Mouse (Mus musculus): ENCODE measurements around the gene Gm5767. TPM values are rescaled to one million over a fixed set of nuclear protein-coding genes. Genes with fewer than 3 reads are reported as not detected.
A peak's percentile ranks its signal among the peaks of the same experiment; 100 is the strongest.

The Gm5767 gene
- not detected in 2 replicates for polyA plus RNA-seq (2015; fragmentation: Nextera tagmentation; extraction: Ambion mirVana)

DNA sequence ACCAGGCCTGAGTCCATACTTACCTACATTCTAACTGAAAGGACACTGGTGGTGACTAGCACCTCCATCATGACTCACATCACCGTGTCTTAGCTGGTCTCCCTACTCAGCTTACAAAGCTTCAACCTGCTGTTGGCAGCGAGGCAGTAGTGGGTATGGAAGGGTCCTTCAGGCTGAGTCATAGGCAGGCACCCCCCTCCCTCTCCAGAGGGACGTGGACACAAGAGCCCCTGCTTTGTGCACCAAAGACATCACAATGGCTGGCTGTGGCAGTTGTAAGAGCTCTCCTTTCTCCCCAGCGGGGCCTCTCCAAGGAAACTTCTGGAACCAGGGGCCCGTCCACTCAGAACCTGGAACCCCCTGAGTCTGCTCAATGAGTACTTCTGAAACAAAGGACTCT is at the start of gene Gm5767:
Gene Gm5767, plus strand, starts transcription at position 301 of the 400 bp plus-strand sequence.
- no peak within 1 kb of the TSS for H3K9ac ChIP-seq
- no peak within 1 kb of the TSS for H3K4me3 ChIP-seq
- H3K27ac ChIP-seq = no peak within 1 kb of the TSS
- no peaks in the 10 kb centered on the region for H3K4me1 ChIP-seq (replicated peaks)
- 81% methylated on average over 5 of the region's 5 CpGs for WGBS
- no peaks in the 10 kb centered on the region for H3K9me3 ChIP-seq (replicated peaks)
- no peaks in the 10 kb centered on the region for H3K27me3 ChIP-seq
- H3K4me2 ChIP-seq = no peak within 1 kb of the TSS
- no peaks in the 10 kb centered on the region for H3K36me3 ChIP-seq
- ATAC-seq (replicated peaks; ENCODE audit: insufficient number of reproducible peaks, insufficient read depth, low FRiP score, low read depth) = no peak

DNA sequence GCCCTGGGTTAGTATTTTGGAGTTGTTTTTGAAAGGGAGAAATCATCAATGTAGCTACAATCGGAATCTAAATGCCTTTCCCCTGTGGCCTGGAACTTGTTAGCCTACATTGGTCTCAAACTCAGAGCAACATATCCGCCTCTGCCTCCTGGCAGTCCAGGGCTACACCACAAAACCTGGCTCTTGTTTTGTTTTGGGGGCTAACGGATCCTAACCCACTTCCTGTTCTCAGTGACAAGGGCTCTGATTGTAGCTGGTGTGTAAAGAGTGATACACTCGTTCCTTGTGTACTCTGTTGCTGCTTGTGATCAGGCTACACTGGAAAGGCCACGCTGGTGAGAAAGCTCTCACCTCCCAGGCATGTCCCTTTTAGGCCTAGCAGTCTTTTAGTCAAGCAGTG is 49.1 kb upstream of the Gm5767 start:
- peaks cover 9% of the 10 kb centered on the region for H3K4me1 ChIP-seq (replicated peaks)
- 0 out of 2 replicates have a peak, but pooled peaks cover 11% of the 10 kb centered on the region for H3K36me3 ChIP-seq
- no peak overlapping the region for H3K4me2 ChIP-seq
- no peak for ATAC-seq (replicated peaks; ENCODE audit: insufficient number of reproducible peaks, insufficient read depth, low FRiP score, low read depth)
- no peak overlapping the region for H3K4me3 ChIP-seq
- H3K27ac ChIP-seq = no peak overlapping the region
- no peaks in the 10 kb centered on the region for H3K27me3 ChIP-seq
- 80% methylated on average over 5 of the region's 5 CpGs for WGBS
- no peaks in the 10 kb centered on the region for H3K9me3 ChIP-seq (replicated peaks)
- H3K9ac ChIP-seq = no peak overlapping the region

DNA sequence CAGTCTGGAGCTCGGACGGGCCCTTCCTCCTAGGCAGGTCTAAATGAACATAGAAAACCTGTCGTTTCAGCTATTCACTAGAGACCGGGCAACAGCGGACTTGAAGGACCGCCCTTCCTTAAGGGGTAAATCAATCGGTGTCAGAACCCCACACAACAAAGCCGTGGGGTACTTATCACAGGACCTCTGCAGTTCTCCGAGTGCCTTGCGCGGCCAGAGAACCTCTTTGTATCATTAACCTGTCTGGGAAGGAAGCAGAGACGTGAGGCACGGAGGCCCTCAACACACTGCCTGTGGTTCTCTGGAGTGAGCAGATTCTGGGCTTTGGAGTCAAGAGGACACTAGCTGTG is 43.7 kb upstream of the Gm5767 start:
- peak overlapping the region; percentile 80 for H3K9ac ChIP-seq
- H3K27ac ChIP-seq = peak overlapping the region; percentile 92
- H3K4me2 ChIP-seq = peak overlapping the region; percentile 83
- peak overlapping the region; percentile 93 for H3K4me3 ChIP-seq
- under 1% methylated on average over 13 of the region's 13 CpGs for WGBS
- no peak for ATAC-seq (replicated peaks; ENCODE audit: insufficient number of reproducible peaks, insufficient read depth, low FRiP score, low read depth)
- H3K27me3 ChIP-seq = no peaks in the 10 kb centered on the region
- 0 out of 2 replicates have a peak, but pooled peaks cover 11% of the 10 kb centered on the region for H3K36me3 ChIP-seq
- no peaks in the 10 kb centered on the region for H3K9me3 ChIP-seq (replicated peaks)
- peaks cover 30% of the 10 kb centered on the region for H3K4me1 ChIP-seq (replicated peaks)

DNA sequence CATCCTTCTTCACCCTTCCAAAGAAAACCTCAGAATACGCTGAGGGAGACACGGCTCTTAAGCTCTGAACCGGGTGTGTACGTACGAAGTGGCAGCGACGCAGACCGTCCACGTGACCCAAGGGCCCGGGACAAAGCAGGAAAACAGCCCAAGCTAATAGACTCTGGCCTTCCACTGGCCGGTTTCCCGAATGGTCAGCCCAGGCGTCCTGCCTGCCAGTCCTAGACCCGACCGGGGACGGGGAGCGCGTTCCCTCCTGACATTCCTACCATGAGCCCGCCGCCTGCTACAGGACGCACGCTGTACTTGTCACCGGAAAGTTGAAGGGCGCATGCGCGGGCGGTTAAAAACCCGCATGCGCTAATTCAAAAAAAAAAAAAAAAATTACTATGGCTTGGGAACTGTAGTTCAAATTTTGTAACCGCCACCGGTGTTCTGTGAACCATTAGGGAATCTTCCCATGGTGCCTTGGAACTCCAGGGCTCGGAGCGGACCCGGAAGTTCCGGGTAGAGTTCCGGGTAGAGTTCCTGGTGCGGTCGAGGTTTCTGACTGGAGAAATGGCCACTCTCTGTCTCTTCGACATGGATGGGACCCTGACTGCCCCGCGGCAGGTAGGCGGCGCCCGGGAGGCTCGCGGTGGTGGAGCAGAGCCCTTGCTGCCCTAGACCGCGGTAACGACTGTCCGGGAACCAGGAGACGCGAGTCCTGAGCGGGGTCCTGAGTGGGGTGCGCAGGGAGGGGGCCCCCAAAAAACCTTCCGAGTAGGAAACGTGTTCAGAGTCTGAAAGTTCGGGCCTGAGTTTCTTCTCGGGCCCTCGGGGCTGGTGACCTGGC is 43.1 kb upstream of the Gm5767 start, which contains the start of the genes Pmm2 and Tmem186:
Gene Pmm2, plus strand, starts transcription at position 458 of the 835 bp plus-strand sequence.
Gene Tmem186, minus strand, starts transcription at position 496 of the 835 bp plus-strand sequence.
- WGBS = under 1% methylated on average over 59 of the region's 59 CpGs
- peak within 1 kb of the TSS; percentile 80 for H3K9ac ChIP-seq
- peak within 1 kb of the TSS; percentile 92 for H3K27ac ChIP-seq
- H3K4me3 ChIP-seq = peak within 1 kb of the TSS; percentile 93
- 0 out of 2 replicates have a peak, but pooled peaks cover 11% of the 10 kb centered on the region for H3K36me3 ChIP-seq
- peak within 1 kb of the TSS; percentile 83 for H3K4me2 ChIP-seq
- no peaks in the 10 kb centered on the region for H3K9me3 ChIP-seq (replicated peaks)
- no peaks in the 10 kb centered on the region for H3K27me3 ChIP-seq
- ATAC-seq (replicated peaks; ENCODE audit: insufficient number of reproducible peaks, insufficient read depth, low FRiP score, low read depth) = peak; percentile 87
- H3K4me1 ChIP-seq (replicated peaks) = peaks cover 30% of the 10 kb centered on the region

DNA sequence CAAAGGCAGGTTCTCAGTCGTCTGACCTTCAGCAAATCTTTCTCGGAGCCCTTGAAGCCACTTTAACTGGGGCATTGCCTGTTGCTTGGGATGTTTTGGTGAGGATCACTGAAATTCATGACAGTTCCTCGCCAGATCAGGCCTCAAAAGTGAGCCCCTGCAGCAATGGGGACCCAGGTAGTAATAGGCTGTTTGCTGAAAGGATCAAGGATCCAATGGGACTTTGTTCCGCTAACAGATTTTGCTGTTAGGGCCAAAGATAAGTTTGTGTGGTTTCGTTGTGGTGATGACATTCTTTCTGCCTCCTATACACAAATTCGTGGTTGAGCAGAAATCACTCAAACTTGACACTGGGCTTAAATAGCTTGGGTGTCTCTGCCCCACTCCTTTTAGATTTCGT is 42.4 kb upstream of the Gm5767 start:
- peak overlapping the region; percentile 92 for H3K27ac ChIP-seq
- 34% methylated on average over 7 of the region's 7 CpGs for whole genome bisulfite sequencing
- H3K4me3 ChIP-seq = peak overlapping the region; percentile 93
- peak overlapping the region; percentile 80 for H3K9ac ChIP-seq
- no peaks in the 10 kb centered on the region for H3K9me3 ChIP-seq (replicated peaks)
- H3K36me3 ChIP-seq = peaks cover 17% of the 10 kb centered on the region
- H3K4me1 ChIP-seq (replicated peaks) = peaks cover 30% of the 10 kb centered on the region
- no peaks in the 10 kb centered on the region for H3K27me3 ChIP-seq
- peak overlapping the region; percentile 83 for H3K4me2 ChIP-seq
- ATAC-seq (replicated peaks; ENCODE audit: insufficient number of reproducible peaks, insufficient read depth, low FRiP score, low read depth) = no peak

DNA sequence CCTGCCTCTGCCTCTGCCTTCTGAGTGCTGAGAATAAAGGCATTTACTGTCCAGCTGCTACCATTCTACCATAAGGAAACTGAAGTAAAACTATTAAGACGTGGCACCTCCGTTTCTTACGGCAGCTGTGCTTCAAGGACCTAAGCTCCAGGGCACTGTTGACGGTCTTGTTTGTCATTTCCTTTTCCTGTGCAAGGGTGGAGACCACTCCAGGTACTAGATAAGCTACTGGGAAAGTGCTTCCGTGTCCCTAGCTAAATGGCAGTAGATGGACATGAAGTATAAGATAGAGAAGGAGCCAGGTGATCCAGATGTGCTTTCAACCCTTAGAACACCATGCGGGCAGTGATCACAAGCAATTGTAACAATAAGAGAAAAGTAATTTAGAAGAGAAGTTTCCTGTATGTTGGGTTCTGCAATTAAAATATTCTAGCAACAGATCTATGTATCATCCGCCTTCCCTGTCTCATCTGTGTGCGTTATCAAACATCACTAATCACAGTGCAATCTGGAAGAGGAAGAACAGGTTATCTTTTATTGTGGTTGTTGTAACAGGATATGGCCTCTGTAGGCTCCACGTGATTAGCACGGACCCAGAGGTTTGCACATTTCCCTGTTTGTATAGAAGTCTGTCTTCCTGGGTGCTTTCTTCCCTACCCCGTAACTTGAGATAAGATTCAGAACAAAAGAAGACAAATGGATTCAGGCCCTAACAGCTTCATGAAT is 40.9 kb upstream of the Gm5767 start:
- WGBS = 70% methylated on average over 11 of the region's 11 CpGs
- no peaks in the 10 kb centered on the region for H3K27me3 ChIP-seq
- no peaks in the 10 kb centered on the region for H3K9me3 ChIP-seq (replicated peaks)
- peaks cover 26% of the 10 kb centered on the region for H3K36me3 ChIP-seq
- H3K27ac ChIP-seq = no peak overlapping the region
- ATAC-seq (replicated peaks; ENCODE audit: insufficient number of reproducible peaks, insufficient read depth, low FRiP score, low read depth) = no peak
- H3K9ac ChIP-seq = no peak overlapping the region
- no peak overlapping the region for H3K4me3 ChIP-seq
- H3K4me1 ChIP-seq (replicated peaks) = peaks cover 30% of the 10 kb centered on the region
- H3K4me2 ChIP-seq = 0 out of 2 replicates have a peak overlapping the region, but pooled peaks have one; percentile 83

DNA sequence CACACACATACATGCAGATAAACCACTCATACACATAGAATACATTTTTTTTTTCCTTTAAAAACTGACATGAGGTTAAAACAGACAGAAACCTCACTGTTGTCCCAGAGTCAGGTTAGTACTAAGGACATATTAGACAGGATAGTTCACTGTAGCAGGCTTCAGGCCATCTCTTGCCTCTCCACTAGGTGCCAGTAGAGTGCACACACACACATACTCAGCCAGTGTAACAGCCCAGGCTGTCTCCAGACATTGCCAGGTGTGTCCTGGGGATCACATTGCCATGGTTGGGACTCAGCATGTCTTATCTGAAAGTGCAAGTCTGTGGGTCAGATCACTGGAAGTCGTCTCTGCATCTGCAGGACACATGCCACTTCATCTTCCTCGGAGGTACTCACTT is 36.7 kb upstream of the Gm5767 start:
- H3K4me1 ChIP-seq (replicated peaks) = peaks cover 8% of the 10 kb centered on the region
- H3K27ac ChIP-seq = no peak overlapping the region
- ATAC-seq (replicated peaks; ENCODE audit: insufficient number of reproducible peaks, insufficient read depth, low FRiP score, low read depth) = peak; percentile 73
- no peaks in the 10 kb centered on the region for H3K9me3 ChIP-seq (replicated peaks)
- H3K9ac ChIP-seq = no peak overlapping the region
- peaks cover 57% of the 10 kb centered on the region for H3K36me3 ChIP-seq
- no peak overlapping the region for H3K4me2 ChIP-seq
- WGBS = 67% methylated on average over 2 of the region's 2 CpGs
- no peaks in the 10 kb centered on the region for H3K27me3 ChIP-seq
- H3K4me3 ChIP-seq = no peak overlapping the region

- no peaks in the 10 kb centered on the region for H3K27me3 ChIP-seq
- no peak overlapping the region for H3K9ac ChIP-seq
- no peak overlapping the region for H3K4me3 ChIP-seq
- H3K4me1 ChIP-seq (replicated peaks) = no peaks in the 10 kb centered on the region
- WGBS = 85% methylated on average over 6 of the region's 6 CpGs
- H3K9me3 ChIP-seq (replicated peaks) = no peaks in the 10 kb centered on the region
- ATAC-seq (replicated peaks; ENCODE audit: insufficient number of reproducible peaks, insufficient read depth, low FRiP score, low read depth) = no peak
- no peak overlapping the region for H3K4me2 ChIP-seq
- no peak overlapping the region for H3K27ac ChIP-seq
- H3K36me3 ChIP-seq = peaks cover 71% of the 10 kb centered on the region
Measured at GRCm38 (mm10) chr16:8645546-8645945, 35.0 kb upstream of the Gm5767 start.

GRCm38 (mm10) chr16:8650007-8650406 is 30.6 kb upstream of the Gm5767 start:
- Histone ChIP-seq H3K4me1 (replicated peaks) (no peaks in the 10 kb centered on the region), H3K9ac (no peak overlapping the region), H3K4me3 (no peak overlapping the region), H3K27ac (no peak overlapping the region), H3K27me3 (no peaks in the 10 kb centered on the region), H3K36me3 (peaks cover 78% of the 10 kb centered on the region), H3K9me3 (replicated peaks) (no peaks in the 10 kb centered on the region), H3K4me2 (no peak overlapping the region)
- no peak for ATAC-seq (replicated peaks; ENCODE audit: insufficient number of reproducible peaks, insufficient read depth, low FRiP score, low read depth)
- 88% methylated on average over 3 of the region's 3 CpGs for WGBS

- Histone ChIP-seq H3K27ac (no peak overlapping the region), H3K4me1 (replicated peaks) (no peaks in the 10 kb centered on the region), H3K36me3 (peaks cover 53% of the 10 kb centered on the region), H3K9me3 (replicated peaks) (no peaks in the 10 kb centered on the region), H3K9ac (no peak overlapping the region), H3K4me2 (no peak overlapping the region), H3K27me3 (no peaks in the 10 kb centered on the region), H3K4me3 (no peak overlapping the region)
- 86% methylated on average over 6 of the region's 6 CpGs for WGBS
- ATAC-seq (replicated peaks; ENCODE audit: insufficient number of reproducible peaks, insufficient read depth, low FRiP score, low read depth) = no peak
Measured at GRCm38 (mm10) chr16:8655108-8655507, 25.5 kb upstream of the Gm5767 start.

- H3K9ac ChIP-seq = no peak overlapping the region
- H3K27ac ChIP-seq = no peak overlapping the region
- peaks cover 54% of the 10 kb centered on the region for H3K36me3 ChIP-seq
- no peaks in the 10 kb centered on the region for H3K9me3 ChIP-seq (replicated peaks)
- 76% methylated on average over 9 of the region's 9 CpGs for WGBS
- H3K4me1 ChIP-seq (replicated peaks) = no peaks in the 10 kb centered on the region
- no peak overlapping the region for H3K4me3 ChIP-seq
- ATAC-seq (replicated peaks; ENCODE audit: insufficient number of reproducible peaks, insufficient read depth, low FRiP score, low read depth) = no peak
- H3K27me3 ChIP-seq = no peaks in the 10 kb centered on the region
- H3K4me2 ChIP-seq = no peak overlapping the region
Measured at GRCm38 (mm10) chr16:8655599-8655998, 25.0 kb upstream of the Gm5767 start.
